Mouse (Mus musculus) intestine, embryonic 16.5 days (tissue): ENCODE measurements around the gene Plin2. TPM values are rescaled to one million over a fixed set of nuclear protein-coding genes. Genes with fewer than 3 reads are reported as not detected.
"Not testable (repeated sequence)": the region's sequence is repeated elsewhere in the genome, so short reads cannot be mapped to it uniquely, and the experiment has no call there.

ENCODE experiments used
- ATAC-seq: fragments of 200-750 bp; cut with Nextera tagmentation; 2 replicates; pipeline ENCODE4 v1.8.0; 2017; ENCODE audit warnings: moderate TSS enrichment, moderate library complexity
- H3K27ac ChIP-seq: fragments of 300-500 bp; sonication (generic); 2 replicates; pipeline ENCODE4 v1.5.1; 2014; ENCODE audit warnings: mild to moderate bottlenecking, low read length
- H3K27me3 ChIP-seq: fragments of 300-500 bp; sonication (generic); replicated peaks from 2 replicates; pipeline ENCODE4 v1.6.1; 2014; ENCODE audit warnings: low read length, control low read depth, mixed read lengths; ENCODE audit not compliant: control insufficient read depth, insufficient read depth
- H3K36me3 ChIP-seq: fragments of 300-500 bp; sonication (generic); 2 replicates; pipeline ENCODE4 v1.6.1; 2014; ENCODE audit warnings: low read length, control low read depth; ENCODE audit not compliant: control insufficient read depth, insufficient read depth
- H3K4me1 ChIP-seq: fragments of 300-500 bp; sonication (generic); 2 replicates; pipeline ENCODE4 v1.6.1; 2014; ENCODE audit warnings: low read length, control low read depth, mixed read lengths; ENCODE audit not compliant: control insufficient read depth, insufficient read depth
- H3K4me2 ChIP-seq: fragments of 300-500 bp; sonication (generic); 2 replicates; pipeline ENCODE4 v1.6.1; 2014; ENCODE audit warnings: low read depth, low read length, control low read depth
- H3K4me3 ChIP-seq: fragments of 300-500 bp; sonication (generic); 2 replicates; pipeline ENCODE4 v1.5.1; 2014; ENCODE audit warnings: mild to moderate bottlenecking, low read length
- H3K9ac ChIP-seq: fragments of 300-500 bp; sonication (generic); 2 replicates; pipeline ENCODE4 v1.6.1; 2014; ENCODE audit warnings: low read depth, low read length
- H3K9me3 ChIP-seq: fragments of 300-500 bp; sonication (generic); 2 replicates; pipeline ENCODE4 v1.6.1; 2016; ENCODE audit warnings: low read length, control low read depth; ENCODE audit not compliant: control insufficient read depth
- WGBS: fragments of 180-500 bp; shearing (Covaris S2); extraction: QIAGEN DNeasy Blood & Tissue Kit; methylation state at CpG from one replicate; pipeline ENCODE4 v1.1.7; 2014; 5-methylcytosine and 5-hydroxymethylcytosine counted together
- polyA plus RNA-seq: library from polyadenylated mRNA; unstranded; fragments of >200 nt; fragmentation: Nextera tagmentation; extraction: Ambion mirVana; gene quantifications from 2 replicates; pipeline ENCODE4 v1.2.1, GENCODE M21; 2015

Plin2 gene
- polyA plus RNA-seq, 1 experiment from 2014 or later = 248 TPM

- H3K4me2 ChIP-seq, H3K27me3 ChIP-seq, ATAC-seq, H3K9ac ChIP-seq, H3K4me1 ChIP-seq, H3K27ac ChIP-seq, H3K36me3 ChIP-seq, H3K9me3 ChIP-seq, H3K4me3 ChIP-seq: not testable (repeated sequence)
- WGBS = 89% methylated on average over 1 of the region's 1 CpGs
Measured at GRCm38 (mm10) chr4:86622532-86622931, 47.3 kb downstream of the Plin2 start.

GRCm38 (mm10) chr4:86622116-86622515, 47.7 kb downstream of the Plin2 start:
- no peak overlapping the region for H3K4me3 ChIP-seq
- no peak overlapping the region for H3K9ac ChIP-seq
- no peaks in the 10 kb centered on the region for H3K27me3 ChIP-seq
- H3K9me3 ChIP-seq = no peaks in the 10 kb centered on the region
- H3K4me2 ChIP-seq = no peak overlapping the region
- no peaks in the 10 kb centered on the region for H3K4me1 ChIP-seq
- 57% methylated on average over 3 of the region's 3 CpGs for WGBS
- no peaks in the 10 kb centered on the region for H3K36me3 ChIP-seq
- ATAC-seq = no peak
- no peak overlapping the region for H3K27ac ChIP-seq

GRCm38 (mm10) chr4:86620506-86620905, 49.4 kb downstream of the Plin2 start:
- Histone ChIP-seq H3K27ac (no peak overlapping the region), H3K4me1 (no peaks in the 10 kb centered on the region), H3K9ac (no peak overlapping the region), H3K27me3 (no peaks in the 10 kb centered on the region), H3K4me2 (no peak overlapping the region), H3K9me3 (no peaks in the 10 kb centered on the region), H3K4me3 (no peak overlapping the region), H3K36me3 (no peaks in the 10 kb centered on the region)
- 72% methylated on average over 2 of the region's 2 CpGs for WGBS
- no peak for ATAC-seq

- H3K4me1 ChIP-seq = no peaks in the 10 kb centered on the region
- WGBS = 29% methylated on average over 8 of the region's 8 CpGs
- peak overlapping the region; percentile 96 for H3K4me3 ChIP-seq
- peak overlapping the region; percentile 54 for H3K4me2 ChIP-seq
- H3K27me3 ChIP-seq = no peaks in the 10 kb centered on the region
- H3K9me3 ChIP-seq = no peaks in the 10 kb centered on the region
- peak overlapping the region; percentile 29; the same call in 1 of the 2 replicates for H3K27ac ChIP-seq
- no peak for ATAC-seq
- H3K36me3 ChIP-seq = no peaks in the 10 kb centered on the region
- peak overlapping the region; percentile 53 for H3K9ac ChIP-seq
Measured at GRCm38 (mm10) chr4:86612289-86612620, 57.6 kb downstream of the Plin2 start.

GRCm38 (mm10) chr4:86611524-86612288, 58.2 kb downstream of the Plin2 start, which contains the start of gene Haus6:
Gene Haus6 (minus strand): TSS chr4:86612055.
- Histone ChIP-seq H3K9me3 (no peaks in the 10 kb centered on the region), H3K4me1 (no peaks in the 10 kb centered on the region), H3K36me3 (no peaks in the 10 kb centered on the region), H3K4me3 (peak within 1 kb of the TSS; percentile 96), H3K4me2 (peak within 1 kb of the TSS; percentile 81), H3K27ac (peak within 1 kb of the TSS; percentile 60), H3K27me3 (no peaks in the 10 kb centered on the region), H3K9ac (peak within 1 kb of the TSS; percentile 88)
- under 1% methylated on average over 59 of the region's 59 CpGs for WGBS
- peak; percentile 100 for ATAC-seq

Other genes with a start within 250 kb of the Plin2 start
- 0.07 TPM in 1 of 2 replicates, not detected in the other for gene Saxo1, start 111.7 kb downstream of the Plin2 start, polyA plus RNA-seq
- gene Rraga, start 94.4 kb downstream of the Plin2 start, polyA plus RNA-seq = 78.3 and 81.4 TPM in 2 replicates
- gene Haus6, start 58.0 kb downstream of the Plin2 start, polyA plus RNA-seq = 9.2 and 10.1 TPM in 2 replicates
- gene Dennd4c, start 78.5 kb upstream of the Plin2 start, polyA plus RNA-seq = 2.9 and 3.5 TPM in 2 replicates
- 622 and 672 TPM in 2 replicates for gene Rps6, start 187.4 kb upstream of the Plin2 start, polyA plus RNA-seq
- gene Acer2, start 204.3 kb upstream of the Plin2 start, polyA plus RNA-seq = 17.7 and 20.6 TPM in 2 replicates